Mouse (Mus musculus) hindbrain, postnatal 0 days (tissue): ENCODE data around the gene Ckap4. TPM values are rescaled to one million over a fixed set of nuclear protein-coding genes. Genes with fewer than 3 reads are reported as not detected.
A peak's percentile ranks its signal among the peaks of the same experiment; 100 is the strongest.

Source experiments
- ATAC-seq: fragments of 200-750 bp; cut with Nextera tagmentation; 2 replicates; pipeline ENCODE4 v1.8.0; 2017; ENCODE audit warnings: mild to moderate bottlenecking, moderate TSS enrichment, moderate library complexity
- DNase-seq: peaks from one replicate; pipeline ENCODE4 v3.0.0-alpha.2; 2015; ENCODE audit warnings: low spot score
- H3K27ac ChIP-seq: fragments of 300-500 bp; sonication (generic); 2 replicates; pipeline ENCODE4 v1.5.1; 2014; ENCODE audit warnings: mild to moderate bottlenecking
- H3K27me3 ChIP-seq: fragments of 300-500 bp; sonication (generic); 2 replicates; pipeline ENCODE4 v1.6.1; 2014; ENCODE audit warnings: low read length, mixed read lengths; ENCODE audit not compliant: insufficient read depth
- H3K36me3 ChIP-seq: fragments of 300-500 bp; sonication (generic); 2 replicates; pipeline ENCODE4 v1.6.1; 2014; ENCODE audit warnings: low read length, mixed read lengths; ENCODE audit not compliant: insufficient read depth
- H3K4me1 ChIP-seq: fragments of 300-500 bp; sonication (generic); 2 replicates; pipeline ENCODE4 v1.6.1; 2014; ENCODE audit warnings: antibody characterized with exemption, low read length, mixed read lengths; ENCODE audit not compliant: insufficient read depth
- H3K4me2 ChIP-seq: fragments of 300-500 bp; sonication (generic); 2 replicates; pipeline ENCODE4 v1.6.1; 2014; ENCODE audit warnings: low read depth, mild to moderate bottlenecking, low read length, moderate library complexity, mixed read lengths
- H3K4me3 ChIP-seq: fragments of 300-500 bp; sonication (generic); 2 replicates; pipeline ENCODE4 v1.5.1; 2014; ENCODE audit warnings: low read length
- H3K9ac ChIP-seq: fragments of 300-500 bp; sonication (generic); replicated peaks from 2 replicates; pipeline ENCODE4 v1.6.1; 2014; ENCODE audit warnings: mild to moderate bottlenecking, low read length, moderate library complexity, mixed read lengths
- H3K9me3 ChIP-seq: fragments of 300-500 bp; sonication (generic); 2 replicates; pipeline ENCODE4 v1.6.1; 2016; ENCODE audit warnings: low read length, mixed read lengths
- CTCF ChIP-seq: IDR thresholded peaks from 2 replicates; pipeline ENCODE4 v1.5.1; 2016; ENCODE audit warnings: antibody characterized with exemption, control low read depth, low read depth
- WGBS: fragments of 180-500 bp; shearing (Covaris S2); extraction: QIAGEN DNeasy Blood & Tissue Kit; methylation state at CpG from one replicate; pipeline ENCODE4 v1.1.7; 2014; 5-methylcytosine and 5-hydroxymethylcytosine counted together
- polyA plus RNA-seq: library from polyadenylated mRNA; unstranded; fragments of >200 nt; fragmentation: Nextera tagmentation; extraction: Ambion mirVana; gene quantifications from 2 replicates; pipeline ENCODE4 v1.2.1, GENCODE M21; 2015
- total RNA-seq: library from RNA; depleted of rRNA; stranded (reverse); fragments of >200 nt; gene quantifications from 2 replicates; pipeline ENCODE4 v1.2.3, GENCODE M21; 2014

Ckap4 gene
- total and polyA plus RNA-seq, 2 experiments from 2014 or later, result 52.1 to 53.1 TPM

GRCm38 (mm10) chr10:84562121-84562520 is 28.3 kb upstream of the Ckap4 start:
- no peaks in the 10 kb centered on the region for H3K27me3 ChIP-seq
- DNase-seq (no peak), ATAC-seq (no peak)
- no peak overlapping the region for H3K9ac ChIP-seq
- WGBS, result 63% methylated on average over 5 of the region's 5 CpGs
- no peak for TF ChIP-seq CTCF
- H3K9me3 ChIP-seq, result 0 out of 2 replicates have a peak, but pooled peaks cover 3% of the 10 kb centered on the region
- H3K36me3 ChIP-seq, result no peaks in the 10 kb centered on the region
- H3K27ac ChIP-seq, result no peak overlapping the region
- no peak overlapping the region for H3K4me2 ChIP-seq
- H3K4me3 ChIP-seq, result no peak overlapping the region
- no peaks in the 10 kb centered on the region for H3K4me1 ChIP-seq

DNA sequence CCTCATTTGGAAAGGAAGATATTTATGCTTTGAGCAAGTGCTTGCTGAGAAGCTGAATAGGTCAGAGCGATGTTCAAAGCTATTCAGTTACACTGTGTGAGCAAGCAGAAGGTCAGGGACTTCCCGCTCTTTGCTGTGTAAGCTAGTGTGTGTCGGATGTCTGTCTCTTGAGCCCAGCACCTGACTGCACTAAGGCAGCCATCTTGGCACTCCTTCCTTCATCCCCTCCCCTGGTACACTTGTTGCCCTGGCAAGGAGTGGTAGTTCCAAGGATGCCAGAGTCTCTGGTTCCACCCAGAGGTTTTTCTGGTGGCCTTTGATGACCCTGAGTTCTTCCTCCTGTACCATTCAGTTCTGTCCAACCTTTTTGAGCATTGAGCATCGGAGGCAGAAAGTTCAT is 26.1 kb upstream of the Ckap4 start:
- ATAC-seq (no peak), DNase-seq (no peak)
- Histone ChIP-seq H3K36me3 (no peaks in the 10 kb centered on the region), H3K9me3 (0 out of 2 replicates have a peak, but pooled peaks cover 3% of the 10 kb centered on the region), H3K27ac (no peak overlapping the region), H3K4me2 (no peak overlapping the region), H3K9ac (no peak overlapping the region), H3K27me3 (no peaks in the 10 kb centered on the region), H3K4me3 (no peak overlapping the region), H3K4me1 (no peaks in the 10 kb centered on the region)
- WGBS, result 92% methylated on average over 4 of the region's 4 CpGs
- TF ChIP-seq CTCF, result no peak

DNA sequence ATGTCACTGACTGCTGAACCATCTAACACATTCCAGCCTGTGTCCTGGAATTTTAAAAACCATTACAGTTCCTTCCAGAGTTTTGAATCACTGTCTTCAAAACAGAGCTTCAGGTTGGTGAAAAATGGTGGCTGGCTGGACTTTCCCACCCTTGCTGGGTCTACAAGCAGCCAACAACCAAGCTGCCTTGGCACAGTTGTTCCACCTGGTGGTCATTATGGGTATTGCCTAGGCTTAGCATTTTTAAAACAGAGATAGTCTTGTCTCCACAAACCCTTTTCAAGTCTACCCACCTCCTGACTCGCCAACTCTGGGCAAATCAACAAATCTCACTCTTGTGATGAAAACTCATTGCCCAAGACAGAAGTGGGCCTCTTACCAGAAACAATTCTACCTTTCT is 24.6 kb upstream of the Ckap4 start:
- H3K9me3 ChIP-seq, result 0 out of 2 replicates have a peak, but pooled peaks cover 3% of the 10 kb centered on the region
- H3K4me2 ChIP-seq, result no peak overlapping the region
- 94% methylated on average over 1 of the region's 1 CpGs for WGBS
- no peak overlapping the region for H3K27ac ChIP-seq
- no peak for DNase-seq
- no peaks in the 10 kb centered on the region for H3K27me3 ChIP-seq
- peak; percentile 57 for TF ChIP-seq CTCF
- no peak overlapping the region for H3K4me3 ChIP-seq
- no peaks in the 10 kb centered on the region for H3K4me1 ChIP-seq
- no peaks in the 10 kb centered on the region for H3K36me3 ChIP-seq
- H3K9ac ChIP-seq, result no peak overlapping the region
- no peak for ATAC-seq

GRCm38 (mm10) chr10:84556120-84556519 is 22.3 kb upstream of the Ckap4 start:
- DNase-seq (no peak), ATAC-seq (no peak)
- Histone ChIP-seq H3K27me3 (no peaks in the 10 kb centered on the region), H3K9me3 (0 out of 2 replicates have a peak, but pooled peaks cover 3% of the 10 kb centered on the region), H3K4me3 (no peak overlapping the region), H3K36me3 (no peaks in the 10 kb centered on the region), H3K27ac (no peak overlapping the region), H3K4me2 (no peak overlapping the region), H3K9ac (no peak overlapping the region), H3K4me1 (no peaks in the 10 kb centered on the region)
- WGBS, result 76% methylated on average over 2 of the region's 2 CpGs
- no peak for TF ChIP-seq CTCF

GRCm38 (mm10) chr10:84554291-84555009 is 20.6 kb upstream of the Ckap4 start:
- TF ChIP-seq CTCF, result no peak
- Histone ChIP-seq H3K4me3 (no peak overlapping the region), H3K9ac (no peak overlapping the region), H3K4me1 (no peaks in the 10 kb centered on the region), H3K27me3 (no peaks in the 10 kb centered on the region), H3K27ac (no peak overlapping the region), H3K9me3 (0 out of 2 replicates have a peak, but pooled peaks cover 3% of the 10 kb centered on the region), H3K36me3 (no peaks in the 10 kb centered on the region), H3K4me2 (no peak overlapping the region)
- 28% methylated on average over 6 of the region's 6 CpGs for WGBS
- DNase-seq, result no peak
- ATAC-seq, result no peak

DNA sequence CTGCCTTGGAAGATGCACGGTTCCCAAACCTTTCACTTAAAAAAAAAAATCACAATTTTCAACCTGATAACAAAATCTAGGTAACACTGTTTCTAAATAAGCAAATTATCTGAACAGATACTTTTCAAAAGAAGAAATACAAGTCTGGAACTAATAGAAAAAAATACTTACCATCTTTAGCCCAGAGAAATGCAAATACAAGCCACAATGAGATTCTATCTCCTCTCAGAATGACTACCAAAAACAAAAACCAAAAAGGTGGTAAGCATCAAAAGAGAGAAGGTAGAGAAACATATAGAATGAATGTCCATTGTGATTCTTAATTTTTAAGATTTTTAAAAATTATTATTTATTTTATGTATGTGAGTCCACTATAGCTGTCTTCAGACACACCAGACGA is 18.6 kb upstream of the Ckap4 start:
- H3K36me3 ChIP-seq, result no peaks in the 10 kb centered on the region
- H3K9ac ChIP-seq, result no peak overlapping the region
- no peak overlapping the region for H3K27ac ChIP-seq
- H3K4me2 ChIP-seq, result no peak overlapping the region
- no peaks in the 10 kb centered on the region for H3K4me1 ChIP-seq
- no peak for TF ChIP-seq CTCF
- H3K9me3 ChIP-seq, result no peaks in the 10 kb centered on the region
- no peak for ATAC-seq
- no peak overlapping the region for H3K4me3 ChIP-seq
- DNase-seq, result no peak
- 88% methylated on average over 2 of the region's 2 CpGs for WGBS
- no peaks in the 10 kb centered on the region for H3K27me3 ChIP-seq

- H3K4me1 ChIP-seq, result no peaks in the 10 kb centered on the region
- H3K9ac ChIP-seq, result no peak overlapping the region
- no peak for TF ChIP-seq CTCF
- no peaks in the 10 kb centered on the region for H3K36me3 ChIP-seq
- DNase-seq (no peak), ATAC-seq (no peak)
- no peaks in the 10 kb centered on the region for H3K27me3 ChIP-seq
- H3K27ac ChIP-seq, result no peak overlapping the region
- no peaks in the 10 kb centered on the region for H3K9me3 ChIP-seq
- H3K4me3 ChIP-seq, result no peak overlapping the region
- 89% methylated on average over 3 of the region's 3 CpGs for WGBS
- no peak overlapping the region for H3K4me2 ChIP-seq
Observed at GRCm38 (mm10) chr10:84551846-84552245, 18.0 kb upstream of the Ckap4 start.
